Mouse (Mus musculus) urinary bladder, postnatal 14 days (tissue): ENCODE results near the gene Olfr598.
"Not testable (repeated sequence)": the region's sequence is repeated elsewhere in the genome, so short reads cannot be mapped to it uniquely, and the experiment has no call there.

Source experiments
- DNase-seq: peaks from one replicate; pipeline ENCODE4 v3.0.0; 2021; ENCODE audit warnings: low spot score

The Olfr598 gene

GRCm38 (mm10) chr7:103323268-103323667, at the start of gene Olfr598:
Olfr598 (plus strand) TSS chr7:103323568.
- DNase-seq, result no peak

GRCm38 (mm10) chr7:103305348-103305747, 18.0 kb upstream of the Olfr598 start, which contains the start of gene Olfr596:
Olfr596 (plus strand) TSS chr7:103305648.
- DNase-seq, result not testable (repeated sequence)

GRCm38 (mm10) chr7:103316015-103316414, 7.4 kb upstream of the Olfr598 start, which contains the start of gene Olfr597:
Olfr597 (plus strand) TSS chr7:103316315.
- not testable (repeated sequence) for DNase-seq

- DNase-seq, result no peak
Measured at GRCm38 (mm10) chr7:103335617-103336016, 12.2 kb downstream of the Olfr598 start, which contains the start of gene Olfr599. Olfr599 (plus strand) TSS chr7:103335917.

GRCm38 (mm10) chr7:103349569-103349968, 26.2 kb downstream of the Olfr598 start, which contains the start of gene Olfr600:
Olfr600 (minus strand) TSS chr7:103349669.
- no peak for DNase-seq

GRCm38 (mm10) chr7:103362555-103362954, 39.2 kb downstream of the Olfr598 start, which contains the start of gene Olfr601:
Olfr601 (minus strand) TSS chr7:103362655.
- DNase-seq, result no peak
